7 mouse cellular contexts compared by ENCODE assay signal in the genomic region with DNA sequence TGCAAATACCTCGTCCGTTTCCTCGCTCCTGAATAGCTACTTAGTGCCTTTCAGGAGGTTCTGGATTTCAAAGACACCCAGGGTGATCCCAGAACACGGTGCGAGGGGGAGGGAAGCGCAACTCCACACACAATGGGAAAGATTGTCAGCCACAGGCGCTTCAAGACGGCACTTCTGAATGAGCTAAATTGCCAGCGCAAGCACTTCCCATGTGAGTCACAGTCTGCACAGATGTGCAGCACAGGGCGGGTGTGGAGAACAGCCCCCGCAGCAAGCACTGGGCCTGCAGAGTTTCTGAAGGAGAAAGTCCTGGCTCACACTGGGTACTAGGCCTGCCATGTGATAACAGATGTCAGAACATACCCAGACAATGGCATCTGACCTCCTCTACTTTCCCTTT.
DNase-seq lines count a peak whose midpoint lies in the region.

No protein-coding gene starts in this region.

- peak; percentile 41 for DNase-seq in thymus, postnatal 14 days
- DNase-seq in thymus, adult 18-20 months, result no peak
- DNase-seq in frontal cortex, postnatal 14 days (ENCODE audit: low spot score in 2 of 2), result peak; percentile 45 to 67
- DNase-seq in left cerebral cortex, adult 9 months (ENCODE audit: low spot score in 2 of 2), result peak; percentile 67 to 72
- DNase-seq in spleen, adult 12 weeks (ENCODE audit: low spot score), result no peak
- no peak for DNase-seq in kidney, adult 11 months
- no peak for DNase-seq in cerebellum, postnatal 4 days (ENCODE audit: low spot score in 2 of 2)

Comparison
In these comparisons a context has a peak if more than half of its experiments do, and no peak if none do; other contexts are left out.
1. DNase-seq: peak in thymus, postnatal 14 days (single experiment), frontal cortex, postnatal 14 days (2 of 2) and left cerebral cortex, adult 9 months (2 of 2); none in thymus, adult 18-20 months (0 of 2), spleen, adult 12 weeks (single experiment), kidney, adult 11 months (single experiment) and cerebellum, postnatal 4 days (0 of 2).